Mouse (Mus musculus): ENCODE measurements around the gene Lrp8.

GRCm38 (mm10) chr4:107848546-107848945 is 46.5 kb downstream of the Lrp8 start:
- no peak for TF ChIP-seq CTCF (IDR thresholded peaks at IDR 0.05; ENCODE audit: borderline replicate concordance, control insufficient read depth, extremely low read depth, insufficient read depth, low read length, poor library complexity)
- TF ChIP-seq POLR2A (IDR thresholded peaks at IDR 0.05; ENCODE audit: control insufficient read depth, extremely low read depth, insufficient read depth, low read length, poor library complexity), result no peak
